Mouse (Mus musculus) adrenal gland, postnatal 36 days (tissue): ENCODE results near the gene Tmem120b. TPM values are rescaled to one million over a fixed set of nuclear protein-coding genes. Genes with fewer than 3 reads are reported as not detected.

Experiments
- DNase-seq, 2 experiments: peaks; one replicate each; pipeline ENCODE4 v3.0.0; 2021; ENCODE audit warnings: mixed read lengths in 1 of 2
- total RNA-seq, 2 experiments: library from RNA; stranded (reverse); gene quantifications; 2 replicates each; pipeline ENCODE4 v1.2.3; 2021

Gene Tmem120b
- total RNA-seq, 2 experiments from 2014 or later: 27.0 to 48.7 TPM

DNA sequence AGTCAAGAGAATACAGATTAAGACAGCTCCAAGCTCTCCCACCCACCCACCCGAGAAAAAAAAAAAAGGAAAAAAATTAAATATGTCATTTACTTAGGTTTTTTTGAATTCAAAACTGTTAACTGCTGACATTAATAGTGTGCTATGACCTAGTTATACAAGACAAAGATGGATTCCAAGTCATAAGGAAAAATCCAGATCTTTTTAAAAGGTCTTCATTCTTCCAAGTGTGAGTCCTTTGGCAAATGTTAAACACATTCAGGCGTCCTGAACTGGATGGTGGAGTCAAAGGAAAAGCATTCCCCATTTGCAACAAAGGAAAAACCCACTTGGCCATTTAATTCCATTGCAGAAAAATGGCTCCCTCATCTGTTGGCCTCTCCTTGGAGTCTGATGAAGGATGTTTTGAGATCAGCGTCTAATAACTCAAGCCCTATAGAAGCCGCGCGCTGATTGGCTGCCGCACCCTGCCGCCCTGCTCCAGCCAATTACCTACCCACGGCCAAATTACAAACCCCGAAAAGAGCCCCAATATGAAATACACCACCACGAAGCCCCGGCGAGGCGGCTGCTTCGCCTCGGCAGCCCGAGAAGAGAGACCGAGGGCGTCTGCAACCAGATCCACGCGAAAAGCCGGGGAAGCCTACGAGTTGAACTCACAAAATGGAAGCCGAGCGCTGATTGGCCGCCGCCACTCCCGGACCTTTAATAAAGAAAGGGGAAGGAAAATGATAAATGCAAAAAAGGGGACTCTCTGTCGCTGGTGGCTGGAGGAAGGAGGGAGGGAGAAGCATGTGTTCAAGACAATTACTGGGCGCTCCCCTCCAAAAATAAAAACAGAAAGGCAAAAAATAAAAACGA is 72.7 kb downstream of the Tmem120b start:
- peak; percentile 92 to 93 for DNase-seq

- peak; percentile 68 to 77 for DNase-seq
Measured at GRCm38 (mm10) chr5:123141555-123142160, 73.4 kb downstream of the Tmem120b start.

DNA sequence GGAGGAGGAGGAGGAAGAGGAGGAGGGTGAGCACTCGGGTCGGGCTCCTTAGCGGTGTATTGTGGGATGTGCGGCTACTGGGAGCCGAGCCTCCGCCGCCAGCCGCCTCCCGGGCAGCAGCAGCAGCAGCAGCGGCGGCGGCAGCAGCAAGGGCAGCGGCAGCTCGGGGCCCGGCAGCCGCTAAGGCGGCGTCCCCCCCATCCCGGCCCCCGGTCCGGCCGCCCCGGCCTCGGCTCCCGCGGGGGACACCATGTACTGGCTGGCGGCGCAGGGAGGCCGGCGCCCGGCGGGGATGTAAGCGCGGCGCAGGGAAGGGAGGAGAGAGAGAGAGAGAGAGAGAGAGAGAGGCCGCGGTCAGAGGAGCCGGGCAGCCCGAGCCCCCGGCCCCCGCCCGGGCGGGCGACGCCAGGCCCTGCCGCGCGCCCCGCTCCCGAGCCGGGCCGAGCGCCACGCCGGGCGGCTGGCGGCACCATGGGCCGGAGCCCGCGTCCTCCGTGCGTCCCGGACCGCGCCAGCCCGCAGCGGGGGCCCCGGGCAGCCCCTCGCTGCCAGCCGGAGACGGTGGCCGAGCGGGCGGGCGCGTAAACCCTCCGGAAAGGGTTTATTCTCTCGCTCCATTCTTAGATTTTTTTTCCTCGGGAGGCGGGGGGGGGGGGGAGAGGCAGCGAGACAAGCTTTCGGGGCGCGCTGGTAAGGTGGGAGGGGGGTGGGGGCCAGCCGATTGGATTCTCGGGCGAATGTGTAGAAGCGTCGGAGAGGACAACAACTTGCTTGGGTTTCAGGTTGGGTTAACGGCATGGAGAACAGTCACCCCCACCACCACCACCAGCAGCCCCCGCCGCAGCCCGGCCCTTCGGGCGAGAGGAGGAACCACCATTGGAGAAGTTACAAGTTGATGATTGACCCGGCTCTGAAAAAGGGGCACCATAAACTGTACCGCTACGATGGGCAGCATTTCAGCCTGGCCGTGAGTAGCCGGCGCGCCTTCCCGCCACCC is 74.2 kb downstream of the Tmem120b start, which contains the start of gene Setd1b:
Gene Setd1b, plus strand, starts transcription at position 33 of the 997 bp plus-strand sequence.
- peak; percentile 65 to 71 for DNase-seq

GRCm38 (mm10) chr5:123143251-123143970 is 75.2 kb downstream of the Tmem120b start:
- no peak for DNase-seq

DNA sequence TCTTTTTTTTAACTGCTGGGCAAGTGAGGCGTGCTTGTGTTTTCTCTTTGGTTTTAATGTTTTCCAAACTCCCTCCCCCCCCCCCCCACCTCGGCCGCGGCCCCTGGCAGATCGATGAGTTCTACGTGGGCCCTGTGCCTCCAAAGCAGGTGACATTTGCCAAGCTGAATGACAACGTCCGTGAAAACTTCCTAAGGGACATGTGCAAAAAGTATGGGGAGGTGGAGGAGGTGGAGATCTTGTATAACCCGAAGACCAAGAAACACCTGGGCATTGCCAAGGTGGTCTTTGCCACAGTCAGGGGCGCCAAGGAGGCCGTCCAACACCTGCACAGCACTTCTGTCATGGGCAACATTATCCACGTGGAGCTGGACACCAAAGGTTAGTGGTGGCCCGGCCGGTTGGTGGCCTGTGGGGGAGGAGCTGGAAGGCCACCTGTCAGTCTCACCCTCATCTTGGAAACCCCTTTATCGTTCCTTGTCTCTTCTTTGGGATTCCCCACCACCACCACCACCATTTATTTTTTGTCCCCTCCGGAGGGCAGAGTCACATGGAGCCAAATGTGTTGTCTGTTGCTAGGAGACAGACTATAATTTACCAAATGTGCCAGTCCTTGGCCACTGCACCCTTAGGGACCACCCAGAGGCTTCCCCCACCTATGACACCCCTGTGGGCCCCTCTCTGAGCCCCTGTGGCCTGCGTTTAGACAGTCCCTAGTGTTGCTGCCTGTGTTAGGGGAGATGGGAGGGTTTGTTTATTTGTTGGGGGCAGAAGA is 75.9 kb downstream of the Tmem120b start:
- DNase-seq: no peak

- peak in 1 of 2 experiments; percentile 24 for DNase-seq
Measured at GRCm38 (mm10) chr5:123144746-123145590, 76.8 kb downstream of the Tmem120b start.

- no peak for DNase-seq
Measured at GRCm38 (mm10) chr5:123146357-123146756, 78.1 kb downstream of the Tmem120b start.

GRCm38 (mm10) chr5:123147569-123147968 is 79.4 kb downstream of the Tmem120b start:
- no peak for DNase-seq

DNA sequence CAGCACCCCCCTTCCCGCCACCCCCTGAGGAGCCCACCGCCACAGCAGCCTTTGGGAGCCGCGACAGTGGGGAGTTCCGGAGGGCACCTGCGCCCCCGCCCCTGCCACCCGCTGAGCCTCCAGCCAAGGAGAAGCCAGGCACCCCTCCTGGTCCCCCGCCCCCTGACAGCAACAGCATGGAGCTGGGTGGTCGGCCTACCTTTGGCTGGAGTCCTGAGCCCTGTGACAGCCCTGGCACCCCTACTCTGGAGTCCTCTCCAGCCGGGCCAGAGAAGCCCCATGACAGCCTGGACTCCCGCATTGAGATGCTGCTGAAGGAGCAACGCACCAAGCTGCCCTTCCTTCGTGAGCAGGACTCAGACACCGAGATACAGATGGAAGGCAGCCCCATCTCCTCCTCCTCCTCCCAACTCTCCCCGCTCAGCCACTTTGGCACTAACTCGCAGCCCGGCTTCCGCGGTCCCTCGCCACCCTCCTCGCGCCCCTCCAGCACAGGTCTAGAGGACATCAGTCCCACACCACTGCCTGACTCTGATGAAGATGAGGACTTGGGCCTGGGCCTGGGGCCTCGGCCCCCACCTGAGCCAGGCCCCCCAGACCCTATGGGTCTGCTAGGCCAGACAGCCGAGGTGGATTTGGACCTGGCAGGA is 80.0 kb downstream of the Tmem120b start:
- DNase-seq: no peak

DNA sequence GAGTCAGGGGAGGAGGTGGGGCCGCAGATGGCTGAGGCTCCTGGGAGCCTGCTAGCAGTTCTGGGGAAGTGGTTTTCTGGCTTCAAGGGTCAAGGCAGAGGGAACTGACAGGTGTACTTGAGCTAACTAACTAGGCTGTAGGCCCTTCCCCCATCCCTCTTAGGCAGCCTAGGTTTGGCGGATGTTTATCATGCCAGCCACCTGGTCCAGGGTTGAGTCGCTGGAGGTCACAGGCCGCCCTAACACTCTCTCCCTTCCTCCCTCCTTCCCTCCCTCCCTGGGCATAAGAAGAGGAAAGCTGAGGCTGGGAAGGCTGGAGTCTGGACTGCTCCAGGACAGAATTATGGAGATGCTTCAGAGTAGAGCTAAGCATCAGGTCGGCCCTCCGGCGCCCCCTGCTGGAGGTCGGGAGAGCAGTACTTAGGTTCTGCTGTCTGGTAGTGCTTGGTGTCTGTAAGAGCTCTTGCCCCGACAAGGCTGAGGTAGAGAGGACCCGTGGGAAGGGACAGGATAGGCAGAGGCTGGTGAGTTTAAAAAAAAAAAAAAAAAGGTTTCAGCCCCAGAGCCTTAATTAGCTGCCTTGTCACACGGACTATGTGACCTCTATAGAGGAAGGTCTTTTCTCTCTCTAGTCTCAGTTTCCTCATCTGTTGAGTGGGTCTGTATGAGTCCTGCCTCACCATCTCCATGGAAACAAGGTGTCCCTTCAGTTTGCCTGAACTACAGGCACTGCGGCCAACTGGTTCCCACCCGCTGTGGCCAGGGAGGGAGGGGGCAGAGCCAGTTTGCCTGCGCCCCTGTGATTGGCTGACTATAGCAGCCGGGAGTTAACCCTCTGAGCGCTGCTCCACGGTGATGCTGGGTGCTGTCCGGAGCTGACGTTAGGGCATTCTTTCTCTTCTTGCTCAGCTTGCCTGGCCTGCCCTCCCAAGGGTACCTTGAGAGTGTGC is 81.5 kb downstream of the Tmem120b start:
- peak; percentile 95 to 96 for DNase-seq

DNA sequence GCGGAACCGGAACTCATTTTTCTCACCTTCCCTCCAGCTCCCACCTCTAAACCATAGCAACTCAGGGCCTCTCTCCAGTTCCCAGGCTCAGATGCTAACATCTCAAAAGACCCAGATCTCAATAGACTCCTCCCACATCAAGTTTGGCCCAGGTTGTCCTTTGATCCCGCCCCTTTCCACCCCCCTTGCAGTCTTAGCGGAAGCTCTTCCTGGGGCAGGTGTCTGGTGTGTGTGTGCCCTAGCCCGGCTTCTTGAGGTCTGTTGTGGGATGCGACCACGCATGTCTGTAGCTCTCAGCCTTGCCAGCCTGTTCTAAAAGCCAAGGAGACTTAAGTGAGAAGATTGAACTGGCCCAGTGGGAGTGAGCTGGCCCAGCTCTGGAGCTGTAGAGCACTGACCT is 82.4 kb downstream of the Tmem120b start:
- DNase-seq: no peak

DNA sequence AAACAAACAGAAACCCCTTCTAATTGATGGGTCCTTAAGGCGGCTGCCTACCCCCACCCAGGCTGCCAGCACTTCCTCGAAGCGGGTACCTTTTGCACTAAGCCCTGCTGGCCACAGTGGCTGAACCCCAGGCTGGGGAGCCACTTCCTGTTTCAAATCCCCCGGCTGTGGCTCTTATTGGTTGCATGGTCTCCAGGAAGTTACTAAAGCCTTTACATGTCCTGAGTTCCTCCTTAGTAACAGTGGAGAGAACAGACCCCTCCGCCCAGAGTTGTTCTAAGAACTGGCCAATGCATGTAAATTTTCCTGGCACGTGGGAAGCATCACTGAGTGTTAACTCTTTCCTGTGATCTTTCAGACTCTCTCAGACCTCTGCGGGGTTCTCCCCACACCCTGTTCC is 82.9 kb downstream of the Tmem120b start:
- no peak for DNase-seq

GRCm38 (mm10) chr5:123151707-123152362 is 83.6 kb downstream of the Tmem120b start:
- no peak for DNase-seq

- DNase-seq: no peak
Measured at GRCm38 (mm10) chr5:123152901-123153300, 84.7 kb downstream of the Tmem120b start.

DNA sequence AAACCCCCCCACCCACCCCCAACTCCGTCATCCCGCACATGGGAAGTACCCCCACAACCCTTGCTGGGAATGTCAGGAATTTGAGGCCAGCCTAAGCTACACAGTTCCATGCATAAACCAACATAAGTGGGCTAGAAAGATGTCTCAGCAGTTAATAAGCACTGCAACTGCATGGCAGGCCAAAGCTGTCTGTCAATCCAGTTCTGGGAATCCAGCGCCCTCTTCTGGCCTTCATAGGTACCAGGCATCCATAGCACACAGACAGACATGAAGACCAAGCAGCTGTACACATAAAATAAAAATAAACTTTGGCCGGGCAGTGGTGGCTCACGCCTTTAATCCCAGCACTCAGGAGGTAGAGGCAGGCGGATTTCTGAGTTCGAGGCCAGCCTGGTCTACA is 87.2 kb downstream of the Tmem120b start:
- DNase-seq: peak; percentile 62 to 72

GRCm38 (mm10) chr5:123156763-123157162 is 88.5 kb downstream of the Tmem120b start:
- peak in 1 of 2 experiments; percentile 53 for DNase-seq

DNA sequence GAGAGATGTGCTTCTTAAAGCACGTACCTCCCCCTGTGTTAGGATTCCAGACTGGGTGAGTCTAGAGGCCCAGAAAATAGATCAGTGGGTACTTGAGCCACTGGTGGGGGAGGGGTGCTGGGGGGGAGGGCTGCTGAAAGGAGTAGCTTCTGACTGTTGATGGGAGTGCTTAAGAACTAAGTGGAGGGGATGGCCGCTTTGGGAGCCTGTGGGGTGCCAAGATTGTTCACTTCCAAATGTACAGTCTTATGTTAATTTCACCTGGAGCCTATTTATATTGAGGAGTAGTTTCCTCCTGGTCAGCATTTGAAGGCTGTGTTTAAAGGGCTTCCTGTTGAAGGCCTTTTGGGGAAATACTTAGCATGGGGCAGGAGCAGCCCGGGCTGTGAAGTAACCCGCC is 89.8 kb downstream of the Tmem120b start:
- no peak for DNase-seq
